16 mouse cellular contexts compared by ENCODE assay signal in the genomic region with DNA sequence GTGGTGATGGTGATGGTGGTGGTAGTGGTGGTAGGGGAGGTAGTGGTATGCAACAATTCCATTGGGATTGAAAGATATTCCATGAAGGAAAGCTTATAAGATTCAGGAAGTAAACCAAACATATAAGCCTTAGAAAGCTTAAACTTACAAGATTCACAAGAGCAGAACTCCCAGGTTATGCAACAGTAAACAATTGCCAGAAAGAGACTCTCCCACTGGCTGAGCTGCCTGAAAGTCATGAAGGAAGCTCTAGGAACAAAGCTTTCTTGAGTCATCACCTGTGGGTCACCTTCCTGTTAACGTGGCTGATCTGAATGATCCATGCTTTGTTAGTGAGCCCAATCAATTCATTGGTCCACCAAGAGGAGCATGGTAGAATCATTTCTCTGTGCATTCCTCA.
"Had no signal": no experiment of that assay in that cellular context is flagged by ENCODE, and none has a peak within 500 bp of the region (broad histone marks: within the 10 kb centered on the region; RNA-seq: fewer than 3 reads in every experiment).

No protein-coding gene starts in this region.

- H3K27ac ChIP-seq: neural tube, embryonic 13.5 days; neural tube, embryonic 15.5 days; stomach, embryonic 15.5 days; stomach, postnatal 0 days had no signal

- H3K4me3 ChIP-seq: neural tube, embryonic 13.5 days; neural tube, embryonic 15.5 days; stomach, embryonic 15.5 days had no signal

- DNase-seq: retina, postnatal 1 day; right cerebral cortex, adult 18-20 months; right cerebral cortex, postnatal 14 days; right cerebral cortex, postnatal 25 days; right cerebral cortex, postnatal 4 days; spleen, adult 18-20 months; thymus, adult 18-20 months; thymus, adult 2 months; thymus, postnatal 14 days; thymus, postnatal 25 days; thymus, postnatal 36 days; thymus, postnatal 4 days had no signal
